Mouse (Mus musculus) left cerebral cortex, adult 2 months (tissue): Measurements from ENCODE around the gene Rnf166. TPM values are rescaled to one million over a fixed set of nuclear protein-coding genes. Genes with fewer than 3 reads are reported as not detected.
A peak's percentile ranks its signal among the peaks of the same experiment; 100 is the strongest.

Source experiments
- DNase-seq, 2 experiments: peaks; one replicate each; pipeline ENCODE4 v3.0.0; 2021 to 2022; ENCODE audit warnings: low spot score in 2 of 2, mixed read lengths in 1 of 2; ENCODE audit errors: extremely low spot score in 1 of 2
- H3K27ac ChIP-seq: fragments of 200-600 bp; 2 replicates; pipeline ENCODE4 v1.8.1; 2022
- H3K4me3 ChIP-seq: fragments of 200-600 bp; 2 replicates; pipeline ENCODE4 v1.8.1; 2022
- CTCF ChIP-seq: fragments of 200-600 bp; IDR thresholded peaks from 2 replicates; pipeline ENCODE4 v1.8.1; 2022; ENCODE audit warnings: antibody characterized with exemption, mild to moderate bottlenecking, moderate library complexity
- intact Hi-C: fragments of 180-260 bp; cut with DNase I; formaldehyde crosslinking; loops from one replicate; pipeline ENCODE4 v1.15.1; 2025
- microRNA-seq, 2 experiments: library from miRNA; unstranded; fragments of <30 nt; microRNA quantifications; one replicate each; pipeline ENCODE4 v1.2.0; 2021
- total RNA-seq, 2 experiments: library from RNA; stranded (reverse); gene quantifications; 2 replicates each; pipeline ENCODE4 v1.2.3; 2021

The Rnf166 gene
- total RNA-seq, 2 experiments from 2014 or later, result 37.6 to 37.9 TPM

GRCm38 (mm10) chr8:122421376-122422070 lies 54.3 kb downstream of the Rnf166 start, which contains the start of gene Il17c:
TSS of gene Il17c (plus strand) at chr8:122422020.
- intact Hi-C loops, result no loop called here
- DNase-seq, result no peak
- Histone ChIP-seq H3K27ac (no peak within 1 kb of the TSS), H3K4me3 (no peak within 1 kb of the TSS)
- TF ChIP-seq CTCF, result no peak

GRCm38 (mm10) chr8:122419881-122420555 lies 55.8 kb downstream of the Rnf166 start:
- H3K4me3 ChIP-seq, result no peak overlapping the region
- peak; percentile 30 to 59 for DNase-seq
- H3K27ac ChIP-seq, result no peak overlapping the region; the same call in 1 of the 2 replicates
- intact Hi-C loops, result no loop called here
- no peak; the same call in 1 of the 2 replicates for TF ChIP-seq CTCF

Small RNA genes within 50 kb of the gene (microRNA-seq; reads per million reads assigned to microRNA genes)
- gene Gm24366, result 0 reads per million in 2 experiments

Other genes starting within 250 kb of the Rnf166 start
- gene Zfpm1, start 193.9 kb downstream of the Rnf166 start, total RNA-seq, result 10 to 100 TPM; 39.5 to 42.1 TPM
- gene Trhr2, start 115.3 kb downstream of the Rnf166 start, total RNA-seq, result 10 to 100 TPM in 1 of 2 experiments, 1 to 10 TPM in 1; 7.1 to 11.4 TPM
- gene Zc3h18, start 99.5 kb downstream of the Rnf166 start, total RNA-seq, result 10 to 100 TPM; 42.3 to 45.0 TPM
- gene Il17c, start 54.0 kb downstream of the Rnf166 start, total RNA-seq, result not detected
- gene Cyba, start 43.1 kb downstream of the Rnf166 start, total RNA-seq, result 1 to 10 TPM; 6.6 to 7.1 TPM
- 10 to 100 TPM; 20.8 to 25.3 TPM for gene Mvd, start 32.6 kb downstream of the Rnf166 start, total RNA-seq
- 1 to 10 TPM; 1.0 to 1.6 TPM for gene Snai3, start 15.3 kb downstream of the Rnf166 start, total RNA-seq
- gene Ctu2, start 79 bp upstream of the Rnf166 start, total RNA-seq, result 10 to 100 TPM; 27.0 TPM
- gene Piezo1, start 75.3 kb upstream of the Rnf166 start, total RNA-seq, result 1 to 10 TPM; 6.8 to 7.7 TPM
- gene Cdt1, start 92.0 kb upstream of the Rnf166 start, total RNA-seq, result 1 to 10 TPM; 2.5 to 5.0 TPM
- 10 to 100 TPM; 52.8 to 56.0 TPM for gene Aprt, start 100.8 kb upstream of the Rnf166 start, total RNA-seq
- gene Galns, start 135.4 kb upstream of the Rnf166 start, total RNA-seq, result 1 to 10 TPM; 8.1 to 8.3 TPM
- 10 to 100 TPM; 69.8 to 80.3 TPM for gene Trappc2l, start 135.6 kb upstream of the Rnf166 start, total RNA-seq
- gene Pabpn1l, start 146.7 kb upstream of the Rnf166 start, total RNA-seq, result not detected
- 10 to 100 TPM; 32.8 to 48.8 TPM for gene Cbfa2t3, start 223.0 kb upstream of the Rnf166 start, total RNA-seq